ENCODE assay signal across 8 mouse cellular contexts in the genomic region with DNA sequence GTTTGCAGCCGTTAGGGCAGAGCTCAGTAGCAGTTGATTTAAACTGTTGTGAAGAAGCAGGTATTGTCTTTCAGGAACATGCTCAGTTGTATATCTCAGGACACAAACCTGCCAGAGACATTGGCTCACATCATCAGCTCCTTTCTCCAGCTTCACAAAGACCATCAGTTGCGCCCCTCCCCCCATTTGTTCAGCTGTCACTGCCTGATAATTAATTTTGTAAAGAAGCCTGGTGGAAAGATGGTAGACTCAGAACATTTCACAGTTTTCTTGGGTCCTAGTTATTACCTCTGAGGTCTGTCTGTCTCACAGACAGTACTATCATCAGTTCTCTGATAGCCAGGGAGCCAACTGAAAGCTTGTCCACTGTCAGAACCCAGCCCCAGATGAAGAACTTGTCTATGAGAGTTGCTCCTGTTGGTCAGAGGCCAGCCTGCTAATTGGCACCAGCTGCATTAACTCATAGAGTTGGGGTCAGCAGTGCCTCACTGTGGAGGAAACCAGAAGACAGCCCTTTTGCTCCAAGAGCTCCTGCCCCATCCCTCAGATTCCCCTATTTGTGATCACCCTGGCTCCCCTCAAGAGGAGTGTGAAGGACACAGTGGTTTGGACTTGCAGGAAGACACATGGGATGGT.
DNase-seq lines count a peak whose midpoint lies in the region; ATAC-seq and TF ChIP-seq lines count a peak whose summit lies in the region.
"Had no signal": no experiment of that assay in that cellular context is flagged by ENCODE, and none has a peak within 500 bp of the region (broad histone marks: within the 10 kb centered on the region; RNA-seq: fewer than 3 reads in every experiment).

No protein-coding gene starts in this region.

- no peak overlapping the region for H3K4me3 ChIP-seq in lung, embryonic 14.5 days (ENCODE audit: low read depth, low read length)
- H3K4me3 ChIP-seq in lung, adult 2 months (replicated peaks; ENCODE audit: extremely low read depth, low read depth, low read length), result no peak overlapping the region
- no peak overlapping the region for H3K4me3 ChIP-seq in forebrain, embryonic 13.5 days
- no peak overlapping the region for H3K4me3 ChIP-seq in liver, embryonic 12.5 days
- no peak overlapping the region for H3K4me3 ChIP-seq in kidney, embryonic 14.5 days (ENCODE audit: low read length)

- peak; percentile 39 for DNase-seq in lung, embryonic 14.5 days
- no peak for DNase-seq in lung, adult 2 months
- peak; percentile 65 for DNase-seq in embryo, embryonic 10.5 days (ENCODE audit: low spot score)
- DNase-seq in ovary, postnatal 10 days (ENCODE audit: low spot score), result no peak

- TF ChIP-seq CTCF in lung, embryonic 14.5 days (IDR thresholded peaks at IDR 0.05; ENCODE audit: low read depth), result no peak
- no peak for TF ChIP-seq CTCF in lung, adult 2 months (IDR thresholded peaks at IDR 0.05; ENCODE audit: insufficient read depth, low read length)

- no peak for TF ChIP-seq POLR2A in lung, adult 2 months (IDR thresholded peaks at IDR 0.05; ENCODE audit: borderline replicate concordance, extremely low read depth, low read depth, low read length)

- peaks cover 20% of the 10 kb centered on the region for H3K36me3 ChIP-seq in lung, embryonic 14.5 days (ENCODE audit: insufficient read depth)
- peaks cover 18% of the 10 kb centered on the region for H3K36me3 ChIP-seq in forebrain, embryonic 13.5 days (ENCODE audit: poor library complexity, severe bottlenecking)
- peaks cover 7% of the 10 kb centered on the region; the same call in 1 of the 2 replicates for H3K36me3 ChIP-seq in liver, embryonic 12.5 days
- H3K36me3 ChIP-seq in kidney, embryonic 14.5 days (ENCODE audit: control insufficient read depth, insufficient read depth, low read length), result peaks cover 14% of the 10 kb centered on the region; the same call in 1 of the 2 replicates

- no peaks in the 10 kb centered on the region for H3K9me3 ChIP-seq in lung, embryonic 14.5 days (ENCODE audit: low read depth, low read length)
- H3K9me3 ChIP-seq in forebrain, embryonic 13.5 days (replicated peaks), result no peaks in the 10 kb centered on the region
- H3K9me3 ChIP-seq in liver, embryonic 12.5 days (replicated peaks), result no peaks in the 10 kb centered on the region
- no peaks in the 10 kb centered on the region for H3K9me3 ChIP-seq in kidney, embryonic 14.5 days (ENCODE audit: control insufficient read depth, low read length)

- no peaks in the 10 kb centered on the region for H3K27me3 ChIP-seq in lung, embryonic 14.5 days (ENCODE audit: insufficient read depth, low read length)
- H3K27me3 ChIP-seq in forebrain, embryonic 13.5 days, result no peaks in the 10 kb centered on the region
- H3K27me3 ChIP-seq in liver, embryonic 12.5 days (replicated peaks), result no peaks in the 10 kb centered on the region
- H3K27me3 ChIP-seq in kidney, embryonic 14.5 days (ENCODE audit: control insufficient read depth, insufficient read depth, low read length), result no peaks in the 10 kb centered on the region

- H3K9ac ChIP-seq in lung, embryonic 14.5 days, result no peak overlapping the region
- H3K9ac ChIP-seq in forebrain, embryonic 13.5 days, result no peak overlapping the region
- no peak overlapping the region; the same call in 1 of the 2 replicates for H3K9ac ChIP-seq in liver, embryonic 12.5 days
- H3K9ac ChIP-seq in kidney, embryonic 14.5 days (ENCODE audit: low read depth, low read length), result no peak overlapping the region
- H3K9ac ChIP-seq: liver, embryonic 14.5 days had no signal

- H3K4me2 ChIP-seq in lung, embryonic 14.5 days, result no peak overlapping the region
- no peak overlapping the region for H3K4me2 ChIP-seq in forebrain, embryonic 13.5 days
- peak overlapping the region; percentile 4; the same call in 1 of the 2 replicates for H3K4me2 ChIP-seq in liver, embryonic 12.5 days
- H3K4me2 ChIP-seq in kidney, embryonic 14.5 days (replicated peaks; ENCODE audit: low read depth, low read length), result no peak overlapping the region

- no peaks in the 10 kb centered on the region for H3K4me1 ChIP-seq in lung, embryonic 14.5 days (ENCODE audit: insufficient read depth)
- H3K4me1 ChIP-seq in lung, adult 2 months (ENCODE audit: control insufficient read depth, insufficient read depth, low read length), result peaks cover 11% of the 10 kb centered on the region
- H3K4me1 ChIP-seq in forebrain, embryonic 13.5 days, result peaks cover 52% of the 10 kb centered on the region
- peaks cover 26% of the 10 kb centered on the region for H3K4me1 ChIP-seq in liver, embryonic 12.5 days
- no peaks in the 10 kb centered on the region for H3K4me1 ChIP-seq in kidney, embryonic 14.5 days (ENCODE audit: control insufficient read depth, insufficient read depth, low read length)

- 69% methylated on average over 2 of the region's 2 CpGs for WGBS in lung, embryonic 14.5 days
- 60% methylated on average over 2 of the region's 2 CpGs for WGBS in lung, adult 2 months
- WGBS in forebrain, embryonic 13.5 days, result 46% methylated on average over 2 of the region's 2 CpGs
- WGBS in liver, embryonic 12.5 days (ENCODE audit: insufficient replicate concordance), result 51% methylated on average over 2 of the region's 2 CpGs
- 60% methylated on average over 2 of the region's 2 CpGs for whole genome bisulfite sequencing in kidney, embryonic 14.5 days

- H3K27ac ChIP-seq in lung, embryonic 14.5 days (ENCODE audit: low read depth), result no peak overlapping the region
- peak overlapping the region; percentile 60 for H3K27ac ChIP-seq in forebrain, embryonic 13.5 days
- H3K27ac ChIP-seq in liver, embryonic 12.5 days, result peak overlapping the region; percentile 40; the same call in 1 of the 2 replicates
- H3K27ac ChIP-seq in kidney, embryonic 14.5 days (ENCODE audit: low read depth, low read length), result no peak overlapping the region
- H3K27ac ChIP-seq: liver, embryonic 14.5 days had no signal

- ATAC-seq in lung, embryonic 14.5 days (ENCODE audit: insufficient read depth), result no peak
- ATAC-seq in forebrain, embryonic 13.5 days, result peak; percentile 28; the same call in 1 of the 2 replicates
- no peak for ATAC-seq in liver, embryonic 12.5 days
- no peak for ATAC-seq in kidney, embryonic 14.5 days (ENCODE audit: low FRiP score, low TSS enrichment)

Comparison
In these comparisons a context has a peak if more than half of its experiments do, and no peak if none do; other contexts are left out.
1. DNase-seq: peak in lung, embryonic 14.5 days (single experiment) and embryo, embryonic 10.5 days (single experiment); none in lung, adult 2 months (single experiment) and ovary, postnatal 10 days (single experiment).
2. H3K27ac ChIP-seq: peak in forebrain, embryonic 13.5 days (single experiment) and liver, embryonic 12.5 days (single experiment); none in lung, embryonic 14.5 days (single experiment) and kidney, embryonic 14.5 days (single experiment).